Mouse (Mus musculus) kidney, embryonic 14.5 days (tissue): ENCODE results near the gene Rad51b. TPM values are rescaled to one million over a fixed set of nuclear protein-coding genes. Genes with fewer than 3 reads are reported as not detected.

Experiments used
- ATAC-seq: fragments of 200-750 bp; cut with Nextera tagmentation; 2 replicates; pipeline ENCODE4 v1.8.0; 2017; ENCODE audit warnings: moderate number of reproducible peaks, mild to moderate bottlenecking, moderate TSS enrichment, moderate library complexity; ENCODE audit not compliant: low FRiP score, low TSS enrichment
- H3K27ac ChIP-seq: fragments of 300-500 bp; sonication (generic); 2 replicates; pipeline ENCODE4 v1.5.1; 2014; ENCODE audit warnings: low read depth, mild to moderate bottlenecking, low read length, moderate library complexity, mixed read lengths
- H3K27me3 ChIP-seq: fragments of 300-500 bp; sonication (generic); 2 replicates; pipeline ENCODE4 v1.6.1; 2014; ENCODE audit warnings: mild to moderate bottlenecking, low read length; ENCODE audit not compliant: control insufficient read depth, insufficient read depth
- H3K36me3 ChIP-seq: fragments of 300-500 bp; sonication (generic); 2 replicates; pipeline ENCODE4 v1.6.1; 2014; ENCODE audit warnings: low read length, mixed read lengths; ENCODE audit not compliant: control insufficient read depth, insufficient read depth
- H3K4me1 ChIP-seq: fragments of 300-500 bp; sonication (generic); 2 replicates; pipeline ENCODE4 v1.6.1; 2014; ENCODE audit warnings: low read length, mixed read lengths; ENCODE audit not compliant: control insufficient read depth, insufficient read depth
- H3K4me2 ChIP-seq: fragments of 300-500 bp; sonication (generic); replicated peaks from 2 replicates; pipeline ENCODE4 v1.6.1; 2014; ENCODE audit warnings: low read depth, mild to moderate bottlenecking, low read length
- H3K4me3 ChIP-seq: fragments of 300-500 bp; sonication (generic); 2 replicates; pipeline ENCODE4 v1.5.1; 2014; ENCODE audit warnings: mild to moderate bottlenecking, low read length
- H3K9ac ChIP-seq: fragments of 300-500 bp; sonication (generic); 2 replicates; pipeline ENCODE4 v1.6.1; 2014; ENCODE audit warnings: low read depth, mild to moderate bottlenecking, low read length, moderate library complexity
- H3K9me3 ChIP-seq: fragments of 300-500 bp; sonication (generic); 2 replicates; pipeline ENCODE4 v1.6.1; 2016; ENCODE audit warnings: low read length; ENCODE audit not compliant: control insufficient read depth
- WGBS: fragments of 180-500 bp; shearing (Covaris S2); extraction: QIAGEN DNeasy Blood & Tissue Kit; methylation state at CpG from one replicate; pipeline ENCODE4 v1.1.7; 2014; 5-methylcytosine and 5-hydroxymethylcytosine counted together
- polyA plus RNA-seq: library from polyadenylated mRNA; unstranded; fragments of >200 nt; fragmentation: Nextera tagmentation; extraction: Ambion mirVana; gene quantifications from 2 replicates; pipeline ENCODE4 v1.2.1, GENCODE M21; 2014

Rad51b gene
- polyA plus RNA-seq, 1 experiment from 2014 or later: 7.2 TPM

GRCm38 (mm10) chr12:79827735-79828134, 530.7 kb downstream of the Rad51b start:
- Histone ChIP-seq H3K27me3 (no peaks in the 10 kb centered on the region), H3K9me3 (no peaks in the 10 kb centered on the region), H3K36me3 (no peaks in the 10 kb centered on the region), H3K4me3 (no peak overlapping the region), H3K27ac (peak overlapping the region; percentile 14; the same call in 1 of the 2 replicates), H3K4me2 (no peak overlapping the region), H3K4me1 (peaks cover 11% of the 10 kb centered on the region; the same call in 1 of the 2 replicates), H3K9ac (no peak overlapping the region)
- 53% methylated on average over 4 of the region's 4 CpGs for WGBS
- ATAC-seq: no peak

- H3K27ac ChIP-seq: no peak overlapping the region
- H3K4me2 ChIP-seq: no peak overlapping the region
- no peak overlapping the region for H3K4me3 ChIP-seq
- WGBS: 16% methylated on average over 1 of the region's 1 CpGs
- no peak overlapping the region for H3K9ac ChIP-seq
- no peaks in the 10 kb centered on the region for H3K27me3 ChIP-seq
- H3K4me1 ChIP-seq: peaks cover 11% of the 10 kb centered on the region; the same call in 1 of the 2 replicates
- no peaks in the 10 kb centered on the region for H3K36me3 ChIP-seq
- no peaks in the 10 kb centered on the region for H3K9me3 ChIP-seq
- no peak for ATAC-seq
These were observed 533.6 kb downstream of the Rad51b start for GRCm38 (mm10) chr12:79830686-79831085.

GRCm38 (mm10) chr12:79832611-79833010, 535.5 kb downstream of the Rad51b start:
- Histone ChIP-seq H3K36me3 (no peaks in the 10 kb centered on the region), H3K4me2 (no peak overlapping the region), H3K4me1 (peaks cover 1% of the 10 kb centered on the region), H3K27ac (no peak overlapping the region), H3K9me3 (no peaks in the 10 kb centered on the region), H3K4me3 (no peak overlapping the region), H3K9ac (no peak overlapping the region), H3K27me3 (no peaks in the 10 kb centered on the region)
- ATAC-seq: no peak
- WGBS: 95% methylated on average over 6 of the region's 6 CpGs

GRCm38 (mm10) chr12:79835521-79835920, 538.4 kb downstream of the Rad51b start:
- Histone ChIP-seq H3K27ac (no peak overlapping the region), H3K36me3 (no peaks in the 10 kb centered on the region), H3K27me3 (no peaks in the 10 kb centered on the region), H3K9ac (no peak overlapping the region), H3K4me2 (no peak overlapping the region), H3K4me3 (no peak overlapping the region), H3K9me3 (no peaks in the 10 kb centered on the region), H3K4me1 (peaks cover 29% of the 10 kb centered on the region)
- WGBS: 93% methylated on average over 8 of the region's 8 CpGs
- no peak for ATAC-seq

- Histone ChIP-seq H3K9ac (no peak overlapping the region), H3K27me3 (no peaks in the 10 kb centered on the region), H3K4me2 (no peak overlapping the region), H3K4me1 (peaks cover 52% of the 10 kb centered on the region), H3K9me3 (no peaks in the 10 kb centered on the region), H3K27ac (peak overlapping the region; percentile 83), H3K4me3 (no peak overlapping the region), H3K36me3 (no peaks in the 10 kb centered on the region)
- ATAC-seq: peak; percentile 16; the same call in 1 of the 2 replicates
- WGBS: 37% methylated on average over 6 of the region's 6 CpGs
These were observed 541.3 kb downstream of the Rad51b start for GRCm38 (mm10) chr12:79838181-79838961.

- Histone ChIP-seq H3K36me3 (no peaks in the 10 kb centered on the region), H3K4me3 (no peak overlapping the region), H3K27me3 (no peaks in the 10 kb centered on the region), H3K4me1 (peaks cover 61% of the 10 kb centered on the region), H3K9me3 (no peaks in the 10 kb centered on the region), H3K9ac (no peak overlapping the region), H3K27ac (peak overlapping the region; percentile 83; the same call in 1 of the 2 replicates), H3K4me2 (no peak overlapping the region)
- ATAC-seq: no peak
- WGBS: 47% methylated on average over 12 of the region's 12 CpGs
These were observed 542.2 kb downstream of the Rad51b start for GRCm38 (mm10) chr12:79839096-79839941.

GRCm38 (mm10) chr12:79840465-79840864, 543.4 kb downstream of the Rad51b start:
- no peaks in the 10 kb centered on the region for H3K27me3 ChIP-seq
- H3K9me3 ChIP-seq: no peaks in the 10 kb centered on the region
- ATAC-seq: no peak
- WGBS: 50% methylated on average over 5 of the region's 5 CpGs
- H3K36me3 ChIP-seq: no peaks in the 10 kb centered on the region
- peaks cover 65% of the 10 kb centered on the region for H3K4me1 ChIP-seq
- H3K9ac ChIP-seq: no peak overlapping the region
- no peak overlapping the region for H3K4me3 ChIP-seq
- no peak overlapping the region for H3K27ac ChIP-seq
- H3K4me2 ChIP-seq: no peak overlapping the region

GRCm38 (mm10) chr12:79841248-79841647, 544.2 kb downstream of the Rad51b start:
- ATAC-seq: no peak
- peaks cover 71% of the 10 kb centered on the region for H3K4me1 ChIP-seq

GRCm38 (mm10) chr12:79842319-79842718, 545.2 kb downstream of the Rad51b start:
- ATAC-seq: peak; percentile 64
- H3K36me3 ChIP-seq: no peaks in the 10 kb centered on the region
- 21% methylated on average over 7 of the region's 7 CpGs for WGBS
- no peak overlapping the region for H3K4me2 ChIP-seq
- H3K9me3 ChIP-seq: no peaks in the 10 kb centered on the region
- no peak overlapping the region for H3K4me3 ChIP-seq
- H3K4me1 ChIP-seq: peaks cover 80% of the 10 kb centered on the region
- H3K27me3 ChIP-seq: no peaks in the 10 kb centered on the region
- H3K27ac ChIP-seq: peak overlapping the region; percentile 92
- H3K9ac ChIP-seq: no peak overlapping the region; the same call in 1 of the 2 replicates

More at GRCm38 (mm10) chr12:79841248-79841647, 544.2 kb downstream of the Rad51b start:
- Histone ChIP-seq H3K36me3 (no peaks in the 10 kb centered on the region), H3K27ac (peak overlapping the region; percentile 18; the same call in 1 of the 2 replicates), H3K9ac (no peak overlapping the region), H3K4me3 (no peak overlapping the region), H3K4me2 (no peak overlapping the region), H3K9me3 (no peaks in the 10 kb centered on the region), H3K27me3 (no peaks in the 10 kb centered on the region)
- 92% methylated on average over 3 of the region's 3 CpGs for WGBS
